Mouse (Mus musculus) neural tube, embryonic 14.5 days (tissue): ENCODE data around the gene Usp15. TPM values are rescaled to one million over a fixed set of nuclear protein-coding genes. Genes with fewer than 3 reads are reported as not detected.

Experiments
- ATAC-seq: fragments of 200-750 bp; cut with Nextera tagmentation; 2 replicates; pipeline ENCODE4 v1.8.0; 2017; ENCODE audit warnings: low read depth, mild to moderate bottlenecking, moderate TSS enrichment, moderate library complexity
- H3K27ac ChIP-seq: fragments of 300-500 bp; sonication (generic); 2 replicates; pipeline ENCODE4 v1.5.1; 2014; ENCODE audit warnings: low read depth, mild to moderate bottlenecking, control low read depth, low read length, moderate library complexity, mixed read lengths
- H3K27me3 ChIP-seq: fragments of 300-500 bp; sonication (generic); 2 replicates; pipeline ENCODE4 v1.6.1; 2014; ENCODE audit warnings: low read length; ENCODE audit not compliant: control insufficient read depth, insufficient read depth
- H3K36me3 ChIP-seq: fragments of 300-500 bp; sonication (generic); 2 replicates; pipeline ENCODE4 v1.6.1; 2014; ENCODE audit warnings: low read length, mixed read lengths; ENCODE audit not compliant: control insufficient read depth, insufficient read depth
- H3K4me1 ChIP-seq: fragments of 300-500 bp; sonication (generic); 2 replicates; pipeline ENCODE4 v1.6.1; 2014; ENCODE audit warnings: low read length; ENCODE audit not compliant: control insufficient read depth, insufficient read depth
- H3K4me2 ChIP-seq: fragments of 300-500 bp; sonication (generic); 2 replicates; pipeline ENCODE4 v1.6.1; 2014; ENCODE audit warnings: mild to moderate bottlenecking, low read depth, low read length, control low read depth
- H3K4me3 ChIP-seq: fragments of 300-500 bp; sonication (generic); 2 replicates; pipeline ENCODE4 v1.5.1; 2014; ENCODE audit warnings: low read depth, low read length, control low read depth, mixed read lengths
- H3K9ac ChIP-seq: fragments of 300-500 bp; sonication (generic); replicated peaks from 2 replicates; pipeline ENCODE4 v1.6.1; 2014; ENCODE audit warnings: low read depth, mild to moderate bottlenecking, control low read depth, low read length, mixed read lengths
- H3K9me3 ChIP-seq: fragments of 300-500 bp; sonication (generic); 2 replicates; pipeline ENCODE4 v1.6.1; 2016; ENCODE audit warnings: low read length; ENCODE audit not compliant: control insufficient read depth
- WGBS: fragments of 180-500 bp; shearing (Covaris S2); extraction: QIAGEN DNeasy Blood & Tissue Kit; methylation state at CpG from one replicate; pipeline ENCODE4 v1.1.7; 2014; 5-methylcytosine and 5-hydroxymethylcytosine counted together
- polyA plus RNA-seq: library from polyadenylated mRNA; unstranded; fragments of >200 nt; fragmentation: Nextera tagmentation; extraction: Ambion mirVana; gene quantifications from 2 replicates; pipeline ENCODE4 v1.2.1, GENCODE M21; 2014

Usp15 gene
- polyA plus RNA-seq, 1 experiment from 2014 or later, result 106 TPM

DNA sequence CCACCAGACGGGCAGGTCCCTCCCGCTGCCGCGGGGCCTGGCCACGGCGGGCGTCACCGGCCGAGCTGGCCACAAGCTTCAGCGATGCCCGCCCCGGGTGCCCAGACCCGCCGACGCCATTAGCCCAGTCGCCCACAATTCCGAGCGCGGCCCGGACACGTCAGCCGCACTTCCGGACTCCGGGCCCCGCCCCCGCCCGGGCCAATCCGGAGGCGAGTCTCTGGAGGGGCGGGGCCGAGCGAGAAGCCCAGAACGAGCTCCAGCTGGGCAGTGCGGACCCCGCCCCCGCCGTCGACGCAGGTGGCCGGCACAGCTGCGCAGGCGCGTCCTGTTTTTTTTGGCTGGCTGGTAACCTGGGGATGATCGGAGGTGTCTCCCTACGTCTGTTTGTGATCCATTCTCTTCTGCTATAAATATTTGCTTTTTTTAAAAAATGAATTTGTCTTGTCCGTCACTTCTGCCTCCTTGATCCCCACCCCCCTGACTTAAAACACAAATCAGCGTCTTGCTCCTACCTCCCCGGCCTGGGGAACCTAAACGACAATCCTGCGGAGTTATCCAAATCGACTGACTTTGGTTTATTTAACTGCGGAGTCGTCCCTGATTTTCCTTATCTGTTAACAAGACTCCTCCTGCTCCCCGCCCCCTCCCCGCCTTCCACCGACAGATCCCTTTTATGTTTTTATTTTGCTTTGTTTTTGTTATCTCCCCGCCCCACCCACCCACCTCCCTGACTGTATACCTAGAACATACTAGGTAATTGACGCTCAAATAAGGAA, 120.4 kb downstream of the Usp15 start, which contains the start of gene Mon2:
TSS of gene Mon2 (minus strand) at position 261 of the 779 bp plus-strand sequence.
- no peaks in the 10 kb centered on the region for H3K27me3 ChIP-seq
- peak within 1 kb of the TSS; percentile 78 for H3K27ac ChIP-seq
- no peaks in the 10 kb centered on the region for H3K9me3 ChIP-seq
- H3K9ac ChIP-seq, result peak within 1 kb of the TSS; percentile 95
- peak within 1 kb of the TSS; percentile 95 for H3K4me3 ChIP-seq
- WGBS, result under 1% methylated on average over 58 of the region's 58 CpGs
- H3K4me1 ChIP-seq, result peaks cover 11% of the 10 kb centered on the region
- peak within 1 kb of the TSS; percentile 88 for H3K4me2 ChIP-seq
- no peaks in the 10 kb centered on the region for H3K36me3 ChIP-seq
- peak; percentile 99 for ATAC-seq

DNA sequence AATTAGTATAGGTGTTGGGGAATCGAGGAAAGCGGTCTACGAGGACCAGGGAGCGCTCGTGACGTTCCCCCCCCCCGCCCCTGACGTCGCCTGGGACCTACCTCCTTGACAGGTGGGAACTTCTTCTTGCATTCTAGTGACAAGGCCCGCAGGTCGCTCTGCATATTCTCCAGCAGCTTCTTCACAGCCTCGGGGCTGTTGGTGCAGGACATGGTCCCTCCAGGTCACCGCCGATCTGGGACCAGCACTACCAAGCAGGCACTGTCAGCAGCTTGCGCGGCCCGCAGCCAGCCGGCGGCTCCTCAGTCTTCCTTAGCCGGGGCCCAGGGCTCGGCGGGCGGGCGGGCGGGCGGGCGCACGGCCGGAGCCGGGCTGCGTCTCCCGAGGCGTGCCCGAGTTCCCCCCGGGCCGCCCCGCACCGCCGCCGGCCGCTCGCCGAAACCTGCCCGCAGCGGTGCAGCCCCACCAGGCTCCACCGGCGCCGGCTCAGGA, 121.0 kb downstream of the Usp15 start:
- peak; percentile 83 for ATAC-seq

DNA sequence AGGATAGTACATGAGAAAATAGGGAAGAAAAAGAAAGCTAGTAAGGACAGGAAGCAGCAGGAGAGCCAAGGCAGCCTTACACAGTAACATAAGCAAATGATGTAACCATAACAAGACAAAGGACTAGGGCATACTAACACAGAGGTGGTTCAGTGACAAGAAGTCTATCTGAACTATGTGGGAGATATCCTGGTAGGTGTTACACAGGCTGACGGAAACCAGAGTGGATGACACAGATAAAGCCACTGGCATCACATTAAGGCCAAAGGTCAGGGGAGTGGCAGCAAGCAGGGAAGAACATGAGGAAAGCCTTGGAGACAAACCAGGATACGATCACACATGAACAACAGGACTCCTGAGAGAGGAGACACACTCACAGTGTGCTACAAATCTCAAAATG, 124.8 kb downstream of the Usp15 start:
- WGBS, result 88% methylated on average over 2 of the region's 2 CpGs
- Histone ChIP-seq H3K4me1 (peaks cover 11% of the 10 kb centered on the region), H3K27ac (no peak overlapping the region), H3K4me3 (no peak overlapping the region), H3K4me2 (no peak overlapping the region), H3K27me3 (no peaks in the 10 kb centered on the region), H3K9me3 (no peaks in the 10 kb centered on the region), H3K36me3 (no peaks in the 10 kb centered on the region), H3K9ac (no peak overlapping the region)
- no peak for ATAC-seq

More for the DNA sequence above, 121.0 kb downstream of the Usp15 start:
- peak overlapping the region; percentile 88 for H3K4me2 ChIP-seq
- H3K9me3 ChIP-seq, result no peaks in the 10 kb centered on the region
- peak overlapping the region; percentile 95 for H3K9ac ChIP-seq
- H3K36me3 ChIP-seq, result no peaks in the 10 kb centered on the region
- peaks cover 11% of the 10 kb centered on the region for H3K4me1 ChIP-seq
- peak overlapping the region; percentile 78 for H3K27ac ChIP-seq
- H3K4me3 ChIP-seq, result peak overlapping the region; percentile 95
- no peaks in the 10 kb centered on the region for H3K27me3 ChIP-seq
- WGBS, result under 1% methylated on average over 45 of the region's 48 CpGs

DNA sequence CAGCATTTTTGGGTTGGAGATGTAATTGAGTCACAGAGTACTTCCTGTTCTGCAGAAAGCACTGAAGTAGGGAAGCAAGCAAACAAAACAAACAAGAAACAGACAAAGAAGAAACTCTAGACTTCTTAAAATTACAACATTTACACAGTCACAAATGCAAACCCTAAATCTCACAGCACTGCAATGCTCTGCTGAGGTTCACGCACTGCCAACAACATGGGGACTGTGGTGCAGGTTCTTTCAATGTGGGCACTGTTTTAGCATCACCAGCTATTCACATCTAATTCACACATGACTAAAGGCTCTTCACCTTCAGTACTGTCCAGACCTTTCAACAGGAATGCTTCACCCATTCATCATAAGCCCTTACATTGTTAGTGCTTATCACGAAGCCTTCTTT, 133.8 kb downstream of the Usp15 start:
- Histone ChIP-seq H3K4me1 (no peaks in the 10 kb centered on the region), H3K9ac (no peak overlapping the region), H3K27ac (no peak overlapping the region), H3K36me3 (no peaks in the 10 kb centered on the region), H3K27me3 (no peaks in the 10 kb centered on the region), H3K9me3 (no peaks in the 10 kb centered on the region), H3K4me2 (no peak overlapping the region), H3K4me3 (no peak overlapping the region)
- WGBS, result 96% methylated on average over 2 of the region's 2 CpGs
- no peak for ATAC-seq

DNA sequence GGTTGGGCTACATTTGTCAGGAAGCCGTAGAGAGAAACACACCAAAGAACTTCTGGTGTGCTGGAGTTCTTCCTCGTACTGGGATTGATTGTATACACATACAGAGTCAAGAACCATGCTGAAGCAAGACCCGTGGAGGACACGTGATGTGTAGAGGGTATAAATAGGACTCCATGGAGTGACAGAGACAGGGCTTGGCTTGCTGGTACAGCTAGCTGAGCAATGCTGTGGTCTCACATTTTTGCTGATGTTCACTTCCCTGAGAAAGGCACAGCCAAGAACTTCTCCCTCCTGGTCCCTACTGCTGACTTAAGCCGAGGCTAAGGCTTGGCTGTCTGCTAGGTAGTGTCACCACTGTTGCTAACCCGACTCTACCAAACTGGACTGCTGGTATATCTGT, 136.0 kb downstream of the Usp15 start:
- 93% methylated on average over 6 of the region's 6 CpGs for WGBS
- no peak overlapping the region for H3K4me2 ChIP-seq
- H3K9me3 ChIP-seq, result no peaks in the 10 kb centered on the region
- H3K27ac ChIP-seq, result no peak overlapping the region
- 0 out of 2 replicates have a peak, but pooled peaks cover 2% of the 10 kb centered on the region for H3K4me1 ChIP-seq
- H3K27me3 ChIP-seq, result no peaks in the 10 kb centered on the region
- no peak overlapping the region for H3K9ac ChIP-seq
- ATAC-seq, result no peak
- H3K4me3 ChIP-seq, result no peak overlapping the region
- no peaks in the 10 kb centered on the region for H3K36me3 ChIP-seq

DNA sequence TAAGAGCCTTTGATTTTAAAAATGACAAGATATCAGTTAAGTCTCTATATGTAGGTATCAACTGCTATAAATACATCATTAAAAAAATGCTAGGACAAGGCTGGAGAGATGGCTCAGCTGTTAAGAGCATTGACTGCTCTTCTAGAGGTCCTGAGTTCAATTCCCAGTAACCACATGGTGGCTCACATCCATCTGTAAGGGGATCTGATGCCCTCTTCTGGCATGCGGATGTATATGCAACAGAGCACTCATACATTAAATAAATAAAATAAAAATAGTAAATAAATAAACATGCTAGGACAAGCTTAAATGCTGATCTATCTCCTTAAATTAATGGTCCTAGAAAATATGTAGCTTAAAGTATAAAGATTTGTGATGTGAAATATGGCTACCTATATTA, 139.7 kb downstream of the Usp15 start:
- no peaks in the 10 kb centered on the region for H3K9me3 ChIP-seq
- H3K4me3 ChIP-seq, result no peak overlapping the region
- H3K4me2 ChIP-seq, result no peak overlapping the region
- ATAC-seq, result no peak
- no peaks in the 10 kb centered on the region for H3K36me3 ChIP-seq
- H3K27me3 ChIP-seq, result no peaks in the 10 kb centered on the region
- no peak overlapping the region for H3K9ac ChIP-seq
- WGBS, result 91% methylated on average over 1 of the region's 1 CpGs
- no peak overlapping the region for H3K27ac ChIP-seq
- 0 out of 2 replicates have a peak, but pooled peaks cover 2% of the 10 kb centered on the region for H3K4me1 ChIP-seq

DNA sequence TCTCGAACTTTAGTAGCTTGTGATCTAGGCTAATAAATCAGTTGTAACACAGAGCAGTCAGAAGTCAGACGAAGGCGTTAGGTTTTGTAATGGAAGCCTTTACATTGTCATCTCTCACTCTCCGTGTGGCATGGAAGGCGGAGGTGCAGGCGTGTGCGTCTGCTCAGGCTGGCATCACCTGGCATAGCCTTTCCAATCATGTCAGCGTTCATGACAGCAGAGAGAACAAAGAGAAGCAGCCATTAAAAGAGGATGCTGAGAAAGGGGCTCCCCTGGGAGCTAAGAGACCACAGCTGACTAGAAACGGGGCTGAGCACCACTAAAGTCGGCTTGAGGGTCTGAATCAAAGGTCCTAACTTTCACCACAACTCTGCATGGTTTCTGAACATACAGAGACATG, 140.3 kb downstream of the Usp15 start:
- Histone ChIP-seq H3K4me2 (no peak overlapping the region), H3K9me3 (no peaks in the 10 kb centered on the region), H3K9ac (no peak overlapping the region), H3K27me3 (no peaks in the 10 kb centered on the region), H3K27ac (no peak overlapping the region), H3K4me3 (no peak overlapping the region), H3K36me3 (no peaks in the 10 kb centered on the region), H3K4me1 (0 out of 2 replicates have a peak, but pooled peaks cover 2% of the 10 kb centered on the region)
- peak; percentile 70; the same call in 1 of the 2 replicates for ATAC-seq
- 57% methylated on average over 10 of the region's 10 CpGs for WGBS

DNA sequence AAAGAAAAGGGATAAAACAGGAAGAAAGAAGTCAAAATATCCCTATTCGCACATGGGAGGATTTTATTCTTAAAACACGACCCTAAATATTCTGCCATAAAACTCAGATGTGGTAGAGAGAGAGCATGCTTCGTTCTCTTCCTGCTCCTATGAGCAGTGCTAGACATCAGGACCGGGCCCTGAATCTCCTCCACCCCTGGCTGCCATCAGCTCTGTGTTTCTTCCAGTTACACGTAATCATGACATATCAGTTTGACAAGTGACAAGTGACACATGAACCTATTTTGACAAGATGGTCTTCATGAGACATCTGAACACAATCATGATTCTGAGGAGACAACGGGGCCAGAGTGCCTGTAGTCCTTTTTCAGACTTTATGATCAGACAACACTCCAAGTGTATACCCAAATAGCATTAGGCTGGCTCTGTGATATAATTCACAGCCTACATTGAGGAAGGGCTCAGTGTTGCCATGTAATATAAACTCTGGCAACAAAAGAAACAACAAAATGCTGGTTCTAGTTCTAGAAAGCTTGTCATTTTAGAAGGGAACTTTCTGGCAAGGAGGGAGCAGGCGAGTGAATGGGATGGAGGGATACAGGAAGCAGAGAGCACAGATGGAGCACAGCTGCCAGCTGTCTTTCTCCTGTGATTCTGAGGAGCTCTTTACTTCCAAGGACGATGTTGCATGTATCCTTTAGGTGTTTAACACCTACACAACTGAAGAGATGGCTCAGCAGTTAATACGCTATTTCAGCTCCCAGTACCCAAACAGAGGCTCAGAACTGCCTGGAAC, 141.4 kb downstream of the Usp15 start:
- no peak for ATAC-seq

More for the DNA sequence above, 141.4 kb downstream of the Usp15 start:
- no peak overlapping the region for H3K9ac ChIP-seq
- H3K27me3 ChIP-seq, result no peaks in the 10 kb centered on the region
- H3K4me1 ChIP-seq, result 0 out of 2 replicates have a peak, but pooled peaks cover 2% of the 10 kb centered on the region
- WGBS, result 87% methylated on average over 9 of the region's 9 CpGs
- H3K36me3 ChIP-seq, result peaks cover 3% of the 10 kb centered on the region; the same call in 1 of the 2 replicates
- no peaks in the 10 kb centered on the region for H3K9me3 ChIP-seq
- H3K4me3 ChIP-seq, result no peak overlapping the region
- no peak overlapping the region for H3K4me2 ChIP-seq
- H3K27ac ChIP-seq, result no peak overlapping the region
